Mouse (Mus musculus): ENCODE measurements around the gene Arpp19.
A peak's percentile ranks its signal among the peaks of the same experiment; 100 is the strongest.

Arpp19 gene

DNA sequence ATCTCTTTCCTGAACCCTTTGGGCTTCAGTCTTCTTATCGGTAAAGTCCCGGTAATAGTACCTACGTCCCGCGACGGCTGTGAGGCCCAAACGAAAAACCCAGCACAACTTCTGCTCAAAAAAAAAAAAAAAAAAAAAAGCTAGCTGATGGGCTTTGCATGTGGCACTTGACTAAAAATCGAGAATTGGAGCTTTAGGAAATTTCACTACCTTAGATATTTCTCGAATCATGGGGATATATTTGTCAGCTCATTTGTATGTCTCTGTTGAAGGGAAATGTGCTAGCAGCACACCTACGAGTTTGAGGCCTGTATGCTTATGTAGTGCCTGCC lies 909 bp downstream of the Arpp19 start:
- DNase-seq (ENCODE audit: low spot score): no peak

GRCm38 (mm10) chr9:75040566-75040965 lies 3.2 kb downstream of the Arpp19 start:
- no peak for DNase-seq (ENCODE audit: low spot score)

DNA sequence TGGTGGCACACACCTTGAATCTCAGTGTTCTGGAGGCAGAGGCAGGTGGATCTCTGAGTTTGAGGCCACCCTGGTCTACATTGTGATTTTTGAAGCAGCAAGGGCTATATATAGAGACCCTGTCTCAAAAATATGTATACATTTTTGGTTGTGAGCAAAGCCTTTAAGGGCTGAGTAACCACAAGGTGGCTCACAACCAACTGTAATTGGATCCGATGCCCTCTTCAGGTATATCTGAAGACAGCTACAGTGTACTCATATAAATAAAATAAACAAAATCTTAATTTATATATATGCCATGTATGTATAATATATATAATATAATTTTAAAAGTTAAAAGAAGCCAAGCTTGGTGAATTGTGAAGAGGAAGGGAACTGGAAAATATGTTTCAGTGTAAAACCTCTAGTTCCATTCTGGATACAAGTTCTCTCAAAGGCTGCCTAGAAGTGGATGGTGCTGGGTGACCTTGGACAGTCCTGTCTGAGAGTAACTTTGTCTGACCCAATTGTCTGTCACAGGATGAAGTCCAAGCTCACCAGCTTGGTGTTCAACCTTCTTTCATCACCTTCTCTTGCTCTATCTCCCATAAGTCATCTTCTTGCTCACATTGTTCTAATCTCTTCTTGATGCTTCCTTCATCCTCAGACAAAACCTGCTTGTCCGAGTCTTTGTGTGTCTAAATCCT lies 4.6 kb downstream of the Arpp19 start:
- no peak for DNase-seq (ENCODE audit: low spot score)

DNA sequence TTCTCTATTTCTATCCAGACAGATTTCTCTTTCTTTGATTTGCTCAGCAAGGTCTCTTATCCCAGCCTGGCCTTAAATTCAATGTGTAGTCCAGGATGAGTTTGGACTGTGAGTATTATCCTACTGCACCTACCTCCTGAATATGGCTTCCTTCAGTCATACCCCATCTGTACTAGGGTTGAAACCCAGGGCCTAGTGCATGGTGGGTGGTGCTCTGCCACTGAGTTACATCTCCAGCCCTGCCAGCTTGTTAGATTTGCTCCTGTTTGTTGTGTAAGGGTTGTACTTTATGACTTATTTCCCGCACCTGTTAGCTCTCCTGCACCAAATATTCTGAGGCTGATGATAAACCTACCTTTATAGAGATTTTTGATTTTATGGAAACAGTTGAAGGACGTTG lies 5.8 kb downstream of the Arpp19 start:
- no peak for DNase-seq (ENCODE audit: low spot score)

DNA sequence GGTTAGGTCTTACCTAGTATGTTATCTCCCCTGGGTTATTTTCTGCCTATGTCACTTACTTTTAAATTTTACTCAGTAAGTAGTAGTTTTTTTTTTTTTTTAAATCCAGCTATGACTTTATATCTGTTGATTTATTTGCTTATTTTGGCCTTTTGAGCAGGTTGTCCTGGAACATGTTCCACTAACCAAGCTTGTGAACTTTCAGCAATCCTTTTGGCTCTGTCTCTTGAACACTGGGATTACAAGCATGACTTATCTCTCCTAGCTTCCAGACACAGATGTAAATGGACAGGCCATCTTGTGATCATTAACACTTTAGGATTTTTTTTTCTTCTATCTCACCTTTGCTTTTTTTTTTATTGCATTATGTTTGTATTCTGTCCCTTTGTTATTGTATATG lies 9.7 kb downstream of the Arpp19 start:
- DNase-seq (ENCODE audit: low spot score): no peak

- DNase-seq (ENCODE audit: low spot score): no peak
Observed at GRCm38 (mm10) chr9:75049100-75049499, 11.7 kb downstream of the Arpp19 start.

GRCm38 (mm10) chr9:75050003-75050402 lies 12.6 kb downstream of the Arpp19 start:
- DNase-seq (ENCODE audit: low spot score): peak; percentile 83

GRCm38 (mm10) chr9:75051841-75052240 lies 14.4 kb downstream of the Arpp19 start:
- no peak for DNase-seq (ENCODE audit: low spot score)

GRCm38 (mm10) chr9:75055046-75055445 lies 17.6 kb downstream of the Arpp19 start:
- DNase-seq (ENCODE audit: low spot score): no peak

- DNase-seq (ENCODE audit: low spot score): no peak
Observed at GRCm38 (mm10) chr9:75064678-75065331, 27.4 kb downstream of the Arpp19 start.

DNA sequence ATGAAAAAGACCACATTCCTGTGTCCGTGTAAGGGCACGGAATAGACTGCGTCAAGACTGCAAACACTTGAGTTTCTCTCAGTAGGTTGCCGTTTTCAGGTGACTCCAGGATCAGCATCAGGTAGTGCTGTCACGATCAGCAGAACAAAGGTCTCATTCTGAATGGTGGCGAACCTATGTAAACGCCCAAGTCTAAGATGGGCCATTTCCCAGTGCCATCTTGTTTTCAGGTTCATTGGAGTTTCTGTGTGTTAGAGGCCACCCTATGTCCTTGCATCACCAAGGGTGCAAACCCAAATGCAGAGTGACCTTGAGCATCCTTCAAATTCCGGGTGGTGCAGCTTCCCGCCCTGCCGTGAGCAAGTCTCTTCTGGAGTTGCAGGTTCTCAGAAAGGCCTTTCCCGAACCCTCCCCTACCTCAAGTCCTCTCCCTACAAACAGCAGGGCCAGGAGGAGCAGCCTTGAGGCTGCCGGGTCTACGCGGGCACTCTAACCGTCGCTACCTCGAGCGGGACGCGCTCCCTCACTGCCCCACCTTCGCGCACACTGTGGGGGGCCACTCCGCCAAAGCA lies 33.1 kb downstream of the Arpp19 start, which contains the start of gene Myo5a:
TSS of gene Myo5a (plus strand) at position 559 of the 572 bp plus-strand sequence.
- peak; percentile 56 for DNase-seq (ENCODE audit: low spot score)

DNA sequence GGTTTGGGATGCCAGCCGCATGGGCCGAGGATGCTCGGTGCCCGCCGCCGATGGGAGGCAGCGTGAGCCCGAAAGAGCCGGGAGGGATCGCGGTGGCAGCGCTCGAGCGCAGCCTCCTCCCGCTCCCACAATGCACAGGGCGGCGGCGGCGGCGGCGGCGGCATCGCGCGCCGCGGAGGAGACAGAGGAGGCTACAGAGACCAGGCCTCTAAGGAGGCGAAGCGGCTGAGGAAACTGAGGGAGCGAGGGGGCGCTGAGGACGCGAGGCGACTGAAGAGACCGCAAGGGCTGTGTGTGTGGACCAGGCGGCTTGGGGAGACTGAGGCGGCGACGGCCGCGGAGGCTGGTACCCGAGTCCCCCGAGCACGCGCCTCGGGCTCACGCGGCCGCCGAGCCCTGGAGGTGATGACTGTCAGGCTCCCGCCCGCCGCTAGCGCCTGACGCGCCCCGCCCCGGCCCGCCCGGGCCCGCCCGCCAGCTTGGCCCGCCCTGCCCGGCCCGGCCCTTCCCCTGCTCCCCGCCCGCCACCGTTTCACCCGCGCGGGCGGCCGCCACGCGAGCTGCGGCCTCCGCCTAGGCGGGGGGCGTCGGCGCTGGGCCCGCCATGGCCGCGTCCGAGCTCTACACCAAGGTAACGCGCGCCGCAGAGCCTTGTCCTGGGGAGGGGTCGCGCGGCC lies 33.8 kb downstream of the Arpp19 start:
- peak; percentile 83 for DNase-seq (ENCODE audit: low spot score)

DNA sequence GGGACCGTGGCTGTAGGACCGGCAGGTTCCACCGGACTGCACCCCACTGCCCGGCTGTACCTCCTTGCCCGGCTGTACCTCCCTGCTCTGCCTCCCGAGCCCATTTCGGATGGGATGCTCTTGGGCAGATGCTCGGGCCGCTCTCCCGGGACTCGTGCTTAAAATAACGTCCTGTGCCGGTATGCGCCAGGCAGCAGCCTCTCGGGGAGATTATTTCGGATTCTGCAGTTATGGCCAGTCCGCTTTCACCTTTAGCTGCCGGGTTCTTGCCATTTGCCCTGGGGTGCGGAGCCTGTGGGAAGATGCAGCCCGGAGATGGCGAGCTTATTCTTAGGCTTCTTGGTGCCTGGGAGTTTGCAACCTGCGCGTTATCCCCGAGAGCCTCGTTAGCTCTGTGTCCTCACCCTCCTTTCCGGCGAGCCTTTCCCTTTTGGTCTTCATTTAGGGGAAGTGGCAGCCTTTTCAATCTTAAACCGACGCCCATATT lies 34.3 kb downstream of the Arpp19 start:
- peak; percentile 65 for DNase-seq (ENCODE audit: low spot score)

GRCm38 (mm10) chr9:75072361-75072760 lies 34.9 kb downstream of the Arpp19 start:
- DNase-seq (ENCODE audit: low spot score): no peak

DNA sequence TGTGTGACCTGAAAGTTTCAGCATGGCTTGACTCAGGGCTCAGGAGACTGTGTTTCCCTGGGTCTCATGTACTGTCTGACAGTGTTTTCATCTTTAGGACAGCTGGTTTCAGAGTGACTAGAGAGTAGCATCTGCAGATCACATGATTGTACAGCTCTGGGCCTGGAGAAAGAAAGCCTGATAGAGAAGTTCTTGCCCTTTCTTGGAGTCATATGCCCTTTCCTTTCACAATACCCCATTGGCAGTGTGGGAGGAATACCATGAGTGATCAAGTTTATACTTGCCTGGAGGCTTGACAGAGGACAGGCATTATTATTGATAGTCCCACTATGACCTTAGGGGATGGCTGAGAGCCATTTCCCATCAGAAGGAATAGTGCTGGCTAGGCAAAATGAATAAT lies 39.8 kb downstream of the Arpp19 start:
- no peak for DNase-seq (ENCODE audit: low spot score)

- DNase-seq (ENCODE audit: low spot score): no peak
Observed at GRCm38 (mm10) chr9:75085242-75085824, 47.9 kb downstream of the Arpp19 start.

GRCm38 (mm10) chr9:75087823-75088222 lies 50.4 kb downstream of the Arpp19 start:
- no peak for DNase-seq (ENCODE audit: low spot score)

GRCm38 (mm10) chr9:75089285-75089684 lies 51.9 kb downstream of the Arpp19 start:
- no peak for DNase-seq (ENCODE audit: low spot score)

- DNase-seq (ENCODE audit: low spot score): no peak
Observed at GRCm38 (mm10) chr9:75092134-75092533, 54.7 kb downstream of the Arpp19 start.

DNA sequence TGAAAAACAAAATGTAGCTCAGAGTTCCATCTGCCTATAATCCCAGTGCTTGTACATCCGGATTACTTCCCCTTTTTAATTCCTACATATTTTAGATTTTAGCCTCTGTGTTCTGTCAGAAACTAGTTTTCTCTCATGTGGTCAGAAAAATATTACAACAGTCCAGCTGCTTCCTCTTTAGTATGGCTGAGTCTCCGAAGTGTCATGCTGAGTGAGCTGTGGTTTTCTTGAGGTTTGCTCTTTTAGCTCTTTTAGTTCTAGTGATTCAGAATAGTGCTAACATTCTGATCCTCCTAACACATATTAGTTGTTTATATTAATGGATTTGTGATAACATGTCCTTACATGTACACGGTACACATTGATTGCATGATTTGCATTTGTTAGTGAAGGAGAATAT lies 57.3 kb downstream of the Arpp19 start:
- DNase-seq (ENCODE audit: low spot score): no peak

DNA sequence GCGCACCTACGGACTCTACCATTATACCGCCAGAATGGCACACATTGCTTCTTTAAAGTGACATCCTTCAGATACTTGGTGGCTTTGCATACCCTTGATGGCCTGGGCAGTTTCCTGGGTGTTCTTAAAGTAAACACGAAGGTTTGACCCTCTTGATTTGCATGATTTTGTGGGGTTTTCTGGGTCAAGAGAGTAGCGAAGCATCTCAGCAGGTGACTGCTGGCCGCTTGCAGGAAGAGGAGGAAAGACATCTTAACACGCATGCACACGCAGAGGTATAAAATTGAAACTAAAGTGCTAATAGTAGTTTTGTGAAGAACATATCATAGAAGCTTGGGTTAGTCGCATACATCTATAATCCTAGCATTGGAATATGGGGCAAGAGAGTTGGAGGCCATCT lies 61.5 kb downstream of the Arpp19 start:
- DNase-seq (ENCODE audit: low spot score): no peak

GRCm38 (mm10) chr9:75100157-75100781 lies 62.9 kb downstream of the Arpp19 start:
- DNase-seq (ENCODE audit: low spot score): no peak

All from embryo, embryonic 10.5 days (tissue).